Mouse (Mus musculus): ENCODE data around the gene Slc11a1. TPM values are rescaled to one million over a fixed set of nuclear protein-coding genes. Genes with fewer than 3 reads are reported as not detected.
A peak's percentile ranks its signal among the peaks of the same experiment; 100 is the strongest.
"Not testable (repeated sequence)": the region's sequence is repeated elsewhere in the genome, so short reads cannot be mapped to it uniquely, and the experiment has no call there.

The Slc11a1 gene
- polyA plus RNA-seq, 1 experiment from 2014 or later = 6.1 TPM

DNA sequence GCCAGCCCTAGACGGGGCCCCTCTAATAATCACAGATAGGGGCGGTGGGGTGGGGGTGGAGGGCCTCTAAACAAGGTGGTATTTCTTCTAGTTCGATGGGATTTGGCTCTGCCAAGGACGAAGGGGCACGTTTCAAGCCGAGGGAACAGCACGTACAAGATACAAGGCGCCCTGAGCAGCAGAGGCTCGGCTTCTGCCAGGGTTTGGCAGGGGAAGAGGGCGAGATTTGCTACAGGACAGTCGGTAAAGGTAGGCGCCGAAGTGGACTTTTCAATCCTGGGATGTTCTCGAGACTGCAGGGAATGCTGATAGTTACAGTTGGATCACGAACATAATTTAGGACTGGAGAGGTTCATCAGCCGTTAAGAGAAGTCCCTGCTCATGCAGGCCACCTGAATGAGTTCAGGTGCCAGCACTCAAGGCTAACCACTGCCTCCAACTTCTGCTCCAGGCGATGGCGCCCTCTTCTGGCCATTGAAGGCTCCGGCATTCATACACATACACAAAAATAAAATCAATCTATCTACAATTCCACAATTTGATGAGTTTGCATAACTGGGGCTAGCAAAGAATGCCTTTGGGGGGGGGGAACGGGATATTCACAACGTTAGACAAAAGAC, 15.4 kb downstream of the Slc11a1 start:
- 0 out of 2 replicates have a peak, but pooled peaks have one; percentile 0 for ATAC-seq (ENCODE audit: insufficient read depth, low FRiP score, low read depth)
- Histone ChIP-seq H3K27ac (peak overlapping the region; percentile 99), H3K9me3 (no peaks in the 10 kb centered on the region), H3K4me1 (peaks cover 51% of the 10 kb centered on the region), H3K4me3 (replicated peaks) (peak overlapping the region; percentile 79), H3K4me2 (peak overlapping the region; percentile 52), H3K27me3 (replicated peaks) (no peaks in the 10 kb centered on the region), H3K9ac (no peak overlapping the region), H3K36me3 (peaks cover 19% of the 10 kb centered on the region)
- WGBS = 6% methylated on average over 21 of the region's 21 CpGs

DNA sequence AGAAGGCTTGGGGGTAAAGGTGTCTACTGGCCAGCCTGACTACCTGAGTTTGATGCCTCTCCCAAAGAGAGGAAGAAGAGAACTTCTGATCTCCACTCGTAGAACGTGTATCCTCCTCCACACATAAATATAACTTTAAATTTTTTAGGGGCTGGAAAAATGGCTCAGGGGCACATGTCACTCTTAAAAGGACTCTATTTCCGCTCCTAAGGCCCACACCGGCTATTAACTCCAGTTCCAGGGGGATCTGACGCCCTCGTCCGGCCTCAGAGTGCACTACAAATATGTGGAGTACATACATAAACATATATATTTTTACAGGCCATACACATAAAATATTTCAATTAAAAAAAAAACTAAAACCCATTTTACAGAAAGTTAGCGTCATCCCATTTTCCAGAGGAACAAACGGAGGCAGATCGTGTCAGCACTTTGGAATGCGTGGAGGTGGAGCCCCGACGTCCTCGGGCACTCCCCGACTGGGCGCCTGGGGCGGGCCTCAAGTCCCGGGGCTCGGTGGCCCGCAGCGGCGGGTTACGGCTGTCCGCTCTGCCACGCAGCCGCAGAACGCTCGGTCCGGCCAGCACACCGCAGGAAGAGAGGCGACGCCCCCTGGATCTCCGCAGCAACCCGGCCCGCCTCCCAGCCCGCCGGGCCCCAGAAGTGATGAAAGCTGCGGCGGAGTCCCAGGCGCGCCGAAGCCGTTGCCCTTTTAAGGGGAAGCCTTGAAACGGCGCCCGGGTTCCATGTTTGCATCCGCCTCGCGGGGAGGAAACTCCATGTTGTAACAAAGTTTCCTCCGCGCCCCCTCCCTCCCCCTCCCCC, 16.1 kb downstream of the Slc11a1 start, which contains the start of gene Ctdsp1:
TSS of gene Ctdsp1 (plus strand) at position 586 of the 825 bp plus-strand sequence.
- peaks cover 19% of the 10 kb centered on the region for H3K36me3 ChIP-seq
- H3K4me1 ChIP-seq = peaks cover 51% of the 10 kb centered on the region
- H3K9me3 ChIP-seq = no peaks in the 10 kb centered on the region
- WGBS = 2% methylated on average over 45 of the region's 51 CpGs
- no peaks in the 10 kb centered on the region for H3K27me3 ChIP-seq (replicated peaks)
- peak within 1 kb of the TSS; percentile 99 for H3K27ac ChIP-seq
- H3K4me3 ChIP-seq (replicated peaks) = peak within 1 kb of the TSS; percentile 79
- peak within 1 kb of the TSS; percentile 89 for H3K9ac ChIP-seq
- ATAC-seq (ENCODE audit: insufficient read depth, low FRiP score, low read depth) = peak; percentile 70
- peak within 1 kb of the TSS; percentile 75 for H3K4me2 ChIP-seq

DNA sequence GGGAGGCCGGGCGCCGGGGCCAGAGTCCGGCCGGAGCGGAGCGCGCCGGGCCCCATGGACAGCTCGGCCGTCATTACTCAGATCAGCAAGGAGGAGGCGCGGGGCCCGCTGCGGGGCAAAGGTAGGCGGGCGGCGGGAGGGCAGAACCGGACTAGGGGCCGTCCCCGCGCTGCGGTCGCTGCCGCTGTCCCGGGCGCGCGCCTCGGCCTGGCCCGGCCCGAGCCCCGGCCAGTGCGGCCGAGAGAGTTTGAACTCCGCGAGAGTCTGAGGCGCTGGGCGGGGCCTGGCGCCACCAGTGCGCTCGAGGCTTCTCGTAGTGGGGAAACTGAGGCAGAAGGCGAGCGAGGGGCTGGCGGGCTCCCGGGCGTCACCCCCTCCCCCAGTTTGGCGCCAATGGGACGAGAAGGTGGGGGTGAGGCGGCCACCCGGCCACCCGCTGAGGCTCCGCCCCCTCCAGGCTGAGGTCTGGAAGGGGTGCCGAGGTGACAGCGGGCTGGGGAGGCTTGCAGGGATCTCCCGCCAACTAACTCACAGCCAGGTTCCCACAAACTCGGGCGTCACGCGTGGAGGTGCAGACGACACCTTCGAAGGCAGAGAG, 16.9 kb downstream of the Slc11a1 start:
- Histone ChIP-seq H3K4me1 (peaks cover 48% of the 10 kb centered on the region), H3K4me2 (peak overlapping the region; percentile 75), H3K4me3 (replicated peaks) (peak overlapping the region; percentile 79), H3K9me3 (no peaks in the 10 kb centered on the region), H3K27ac (peak overlapping the region; percentile 99), H3K36me3 (peaks cover 19% of the 10 kb centered on the region), H3K9ac (peak overlapping the region; percentile 89), H3K27me3 (replicated peaks) (no peaks in the 10 kb centered on the region)
- under 1% methylated on average over 54 of the region's 63 CpGs for WGBS
- peak; percentile 17; the same call in 1 of the 2 replicates for ATAC-seq (ENCODE audit: insufficient read depth, low FRiP score, low read depth)

DNA sequence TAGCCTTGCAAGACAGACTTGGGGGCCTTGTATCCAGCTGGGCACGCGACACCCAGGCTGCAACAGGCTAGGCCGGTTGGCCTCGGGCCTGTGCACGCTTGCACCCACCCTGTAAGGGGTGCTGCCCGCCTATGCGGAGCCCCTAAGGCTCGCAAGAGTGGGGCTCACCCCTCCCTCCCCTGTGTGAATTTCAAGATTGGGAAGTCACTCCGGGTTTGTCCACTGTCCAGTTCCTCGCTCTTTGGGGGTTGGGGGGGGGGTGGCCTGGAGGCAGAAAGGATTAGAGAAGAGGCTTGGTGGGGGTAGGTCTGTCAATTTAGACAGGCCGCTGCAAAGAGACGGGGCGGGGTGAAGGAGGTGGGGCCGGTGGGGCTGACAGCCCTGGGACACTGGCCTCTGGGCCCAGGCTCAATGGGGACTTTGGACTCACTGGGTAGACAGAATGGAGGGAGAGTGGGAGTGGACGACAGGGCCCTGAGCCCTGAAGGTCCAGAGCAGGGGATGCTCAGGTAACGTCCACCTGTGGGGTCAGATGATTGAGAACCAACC, 17.5 kb downstream of the Slc11a1 start:
- Histone ChIP-seq H3K4me1 (peaks cover 44% of the 10 kb centered on the region), H3K9ac (peak overlapping the region; percentile 89), H3K4me3 (replicated peaks) (peak overlapping the region; percentile 79), H3K4me2 (peak overlapping the region; percentile 75), H3K27ac (peak overlapping the region; percentile 99), H3K9me3 (no peaks in the 10 kb centered on the region), H3K36me3 (peaks cover 19% of the 10 kb centered on the region), H3K27me3 (replicated peaks) (no peaks in the 10 kb centered on the region)
- 1% methylated on average over 16 of the region's 16 CpGs for WGBS
- ATAC-seq (ENCODE audit: insufficient read depth, low FRiP score, low read depth) = peak; percentile 4; the same call in 1 of the 2 replicates

DNA sequence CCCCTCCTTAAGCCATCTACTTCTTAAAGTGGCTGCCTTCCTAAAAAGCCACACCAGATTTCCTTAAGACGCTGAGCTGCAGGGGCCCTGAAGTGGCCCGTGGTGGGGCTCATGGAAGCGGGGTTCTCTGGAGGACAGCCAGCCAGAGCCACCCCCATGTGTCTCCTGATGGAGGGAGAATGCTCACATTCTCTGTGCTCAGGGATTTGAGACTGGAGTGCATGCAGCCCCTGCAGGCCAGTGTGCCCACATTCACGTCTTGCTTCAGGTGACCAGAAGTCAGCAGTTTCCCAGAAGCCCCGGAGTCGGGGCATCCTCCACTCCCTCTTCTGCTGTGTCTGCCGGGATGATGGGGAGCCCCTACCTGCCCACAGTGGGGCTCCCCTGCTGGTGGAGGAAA, 18.0 kb downstream of the Slc11a1 start:
- peak overlapping the region; percentile 79 for H3K4me3 ChIP-seq (replicated peaks)
- peak overlapping the region; percentile 99 for H3K27ac ChIP-seq
- no peak for ATAC-seq (ENCODE audit: insufficient read depth, low FRiP score, low read depth)
- no peaks in the 10 kb centered on the region for H3K9me3 ChIP-seq
- H3K36me3 ChIP-seq = peaks cover 19% of the 10 kb centered on the region
- H3K4me1 ChIP-seq = peaks cover 42% of the 10 kb centered on the region
- peak overlapping the region; percentile 89 for H3K9ac ChIP-seq
- H3K4me2 ChIP-seq = peak overlapping the region; percentile 75
- WGBS = 38% methylated on average over 7 of the region's 7 CpGs
- no peaks in the 10 kb centered on the region for H3K27me3 ChIP-seq (replicated peaks)

DNA sequence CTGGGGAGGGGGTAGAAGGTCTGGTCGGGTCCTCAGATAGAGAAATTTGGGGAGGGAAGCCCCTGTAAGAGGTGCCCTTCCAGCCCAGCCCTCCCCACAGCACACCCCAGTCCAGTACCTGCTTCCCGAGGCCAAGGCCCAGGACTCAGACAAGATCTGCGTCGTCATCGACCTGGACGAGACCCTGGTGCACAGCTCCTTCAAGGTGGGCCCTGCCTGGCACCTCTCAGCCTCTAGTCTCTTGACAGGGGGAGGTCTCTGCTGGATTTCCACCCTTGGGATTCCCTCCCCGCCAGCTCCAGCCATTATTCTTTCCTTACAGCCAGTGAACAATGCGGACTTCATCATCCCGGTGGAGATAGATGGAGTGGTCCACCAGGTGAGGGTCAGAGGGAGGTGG, 18.7 kb downstream of the Slc11a1 start:
- Histone ChIP-seq H3K4me3 (replicated peaks) (no peak overlapping the region), H3K27me3 (replicated peaks) (no peaks in the 10 kb centered on the region), H3K4me2 (peak overlapping the region; percentile 75), H3K27ac (no peak overlapping the region), H3K9ac (no peak overlapping the region), H3K4me1 (peaks cover 44% of the 10 kb centered on the region), H3K36me3 (peaks cover 19% of the 10 kb centered on the region), H3K9me3 (no peaks in the 10 kb centered on the region)
- ATAC-seq (ENCODE audit: insufficient read depth, low FRiP score, low read depth) = no peak
- 84% methylated on average over 9 of the region's 9 CpGs for WGBS

DNA sequence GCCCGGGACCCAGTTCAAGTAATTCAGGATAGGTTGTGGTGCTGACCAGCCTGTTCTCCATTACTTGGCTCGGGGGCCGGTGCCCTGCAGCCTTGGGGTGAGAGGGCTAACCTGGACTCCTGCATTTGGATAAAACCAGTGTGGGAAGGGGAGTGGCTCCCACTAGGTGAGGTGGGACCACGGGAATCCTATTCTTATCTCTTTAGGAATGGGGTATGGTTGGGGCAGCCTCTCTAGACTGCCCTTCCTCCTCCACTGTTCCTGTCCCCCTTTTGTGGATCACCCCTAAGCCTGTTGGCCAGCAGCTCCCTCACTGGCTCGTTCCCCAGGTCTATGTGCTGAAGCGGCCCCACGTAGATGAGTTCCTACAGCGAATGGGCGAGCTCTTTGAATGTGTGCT, 19.3 kb downstream of the Slc11a1 start:
- peaks cover 19% of the 10 kb centered on the region for H3K36me3 ChIP-seq
- 92% methylated on average over 9 of the region's 9 CpGs for WGBS
- peaks cover 42% of the 10 kb centered on the region for H3K4me1 ChIP-seq

DNA sequence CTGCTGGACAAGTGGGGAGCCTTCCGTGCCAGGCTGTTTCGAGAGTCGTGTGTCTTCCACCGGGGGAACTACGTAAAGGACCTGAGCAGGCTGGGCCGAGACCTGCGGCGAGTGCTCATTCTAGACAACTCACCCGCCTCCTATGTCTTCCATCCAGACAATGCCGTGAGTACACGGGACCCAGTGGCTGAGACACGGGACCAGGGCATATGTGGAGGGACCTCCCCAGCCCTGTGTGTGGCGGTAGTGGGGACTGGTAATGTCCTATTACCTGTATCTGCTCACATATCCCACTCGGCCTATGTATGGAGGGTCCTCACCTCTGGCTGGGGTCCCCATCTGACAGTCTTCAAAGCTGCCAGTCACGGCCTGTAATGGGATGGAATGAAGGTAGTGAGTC, 19.9 kb downstream of the Slc11a1 start:
- no peak for ATAC-seq (ENCODE audit: insufficient read depth, low FRiP score, low read depth)
- no peak overlapping the region for H3K9ac ChIP-seq
- no peaks in the 10 kb centered on the region for H3K27me3 ChIP-seq (replicated peaks)
- WGBS = 90% methylated on average over 15 of the region's 15 CpGs
- H3K9me3 ChIP-seq = no peaks in the 10 kb centered on the region
- no peak overlapping the region for H3K27ac ChIP-seq
- peaks cover 36% of the 10 kb centered on the region for H3K4me1 ChIP-seq
- H3K4me2 ChIP-seq = no peak overlapping the region
- H3K36me3 ChIP-seq = peaks cover 19% of the 10 kb centered on the region
- no peak overlapping the region for H3K4me3 ChIP-seq (replicated peaks)

More for the DNA sequence above, 19.3 kb downstream of the Slc11a1 start:
- Histone ChIP-seq H3K9me3 (no peaks in the 10 kb centered on the region), H3K27ac (no peak overlapping the region), H3K4me3 (replicated peaks) (no peak overlapping the region), H3K9ac (no peak overlapping the region), H3K4me2 (no peak overlapping the region), H3K27me3 (replicated peaks) (no peaks in the 10 kb centered on the region)
- no peak for ATAC-seq (ENCODE audit: insufficient read depth, low FRiP score, low read depth)

DNA sequence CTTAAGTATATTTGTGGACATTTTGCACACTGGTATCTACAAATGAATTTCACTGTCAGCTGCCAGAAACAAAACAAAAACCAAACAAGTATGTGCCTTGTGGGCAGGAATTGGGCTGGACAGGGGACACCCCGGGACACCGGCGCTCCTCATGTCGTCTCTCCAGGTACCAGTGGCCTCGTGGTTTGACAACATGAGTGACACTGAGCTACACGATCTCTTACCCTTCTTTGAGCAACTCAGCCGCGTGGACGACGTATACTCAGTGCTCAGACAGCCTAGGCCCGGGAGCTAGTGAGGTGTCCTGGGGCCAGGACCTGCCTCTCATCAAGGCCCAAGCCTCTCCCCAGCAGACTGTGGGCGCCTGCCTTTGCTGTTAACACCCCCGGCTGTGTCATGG, 20.3 kb downstream of the Slc11a1 start:
- Histone ChIP-seq H3K27me3 (replicated peaks) (no peaks in the 10 kb centered on the region), H3K9ac (no peak overlapping the region), H3K4me2 (no peak overlapping the region), H3K36me3 (peaks cover 19% of the 10 kb centered on the region), H3K27ac (no peak overlapping the region), H3K9me3 (no peaks in the 10 kb centered on the region), H3K4me3 (replicated peaks) (no peak overlapping the region), H3K4me1 (peaks cover 33% of the 10 kb centered on the region)
- no peak for ATAC-seq (ENCODE audit: insufficient read depth, low FRiP score, low read depth)
- WGBS = 82% methylated on average over 13 of the region's 13 CpGs

DNA sequence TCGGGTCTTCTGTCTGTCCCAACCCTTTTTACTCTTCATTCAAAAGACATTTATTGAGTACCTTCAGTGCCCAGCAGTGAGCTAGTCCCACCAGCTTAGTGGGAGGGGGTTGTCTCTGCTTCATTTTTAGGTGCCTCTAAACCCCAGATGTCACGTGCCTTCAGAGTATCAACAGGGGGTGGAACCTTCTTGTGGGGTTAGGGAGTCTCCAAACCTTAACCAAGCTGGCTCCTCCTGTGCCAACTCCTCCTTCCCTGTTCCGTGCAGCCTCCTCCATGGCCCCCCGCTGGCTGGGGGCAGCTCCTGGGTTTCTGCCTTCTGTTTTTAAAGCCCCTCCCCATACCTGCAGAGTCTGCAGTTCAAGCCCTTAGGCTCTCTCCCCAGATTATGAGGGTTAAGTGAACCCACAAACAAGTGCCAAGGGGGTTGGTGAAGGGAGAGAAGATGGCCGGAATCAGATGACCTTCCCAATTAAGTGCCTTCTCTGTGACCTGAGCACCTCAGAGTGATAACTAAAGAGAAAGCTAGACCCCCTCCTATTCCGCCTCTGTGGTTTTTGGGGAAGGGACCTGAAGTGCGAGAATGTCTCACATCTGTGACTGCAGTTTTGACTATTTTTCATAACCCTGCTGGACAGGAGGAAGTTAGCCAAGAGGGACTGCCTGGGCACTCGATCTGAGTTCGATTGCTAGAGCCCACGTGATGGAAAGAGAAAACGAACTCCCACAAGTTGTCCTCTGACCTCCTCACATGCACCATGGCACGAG, 21.6 kb downstream of the Slc11a1 start:
- H3K9me3 ChIP-seq; H3K27me3 ChIP-seq (replicated peaks); H3K9ac ChIP-seq; ATAC-seq (ENCODE audit: insufficient read depth, low FRiP score, low read depth): not testable (repeated sequence)
- H3K4me1 ChIP-seq = peaks cover 25% of the 10 kb centered on the region
- 8% methylated on average over 12 of the region's 12 CpGs for WGBS
- peak overlapping the region; percentile 81 for H3K4me2 ChIP-seq
- peak overlapping the region; percentile 43 for H3K4me3 ChIP-seq (replicated peaks)
- peak overlapping the region; percentile 95 for H3K27ac ChIP-seq
- peaks cover 19% of the 10 kb centered on the region for H3K36me3 ChIP-seq

DNA sequence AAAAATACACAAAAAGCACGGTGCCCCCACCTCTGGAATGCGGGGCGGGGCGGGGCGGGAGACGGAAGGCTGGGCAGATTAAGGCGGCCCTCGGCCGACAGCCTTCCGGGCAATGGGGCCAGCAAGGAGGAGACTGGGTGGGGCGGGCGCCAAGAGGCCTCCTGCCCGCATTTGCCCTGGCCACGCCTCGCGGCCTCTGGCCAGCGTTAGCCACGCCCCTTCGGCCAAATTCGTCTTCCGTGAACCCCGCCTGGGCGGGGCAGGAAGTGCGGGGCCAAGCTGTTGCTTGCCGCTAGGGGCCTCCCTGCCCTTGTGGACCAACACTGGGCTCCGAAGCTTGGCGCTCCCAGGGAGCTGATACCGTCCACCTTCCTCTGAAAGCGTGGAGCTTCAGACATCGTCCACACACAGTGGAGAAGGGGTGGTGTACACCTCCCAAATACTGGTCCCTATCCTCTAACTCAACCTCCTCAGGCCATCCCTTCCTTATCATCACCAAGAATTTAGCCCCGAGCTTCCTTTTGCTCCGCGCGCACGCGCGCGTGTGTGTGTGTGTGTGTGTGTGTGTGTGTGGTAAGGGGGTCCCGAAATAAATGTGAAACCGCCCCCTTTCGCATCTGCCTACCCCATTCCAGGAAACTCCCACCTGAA, 22.4 kb downstream of the Slc11a1 start:
- peak overlapping the region; percentile 43; the same call in 1 of the 2 replicates for H3K9ac ChIP-seq
- peaks cover 25% of the 10 kb centered on the region for H3K4me1 ChIP-seq
- peak; percentile 91 for ATAC-seq (ENCODE audit: insufficient read depth, low FRiP score, low read depth)
- peak overlapping the region; percentile 81 for H3K4me2 ChIP-seq
- H3K36me3 ChIP-seq = peaks cover 19% of the 10 kb centered on the region
- no peaks in the 10 kb centered on the region for H3K9me3 ChIP-seq
- H3K27ac ChIP-seq = peak overlapping the region; percentile 95
- no peaks in the 10 kb centered on the region for H3K27me3 ChIP-seq (replicated peaks)
- peak overlapping the region; percentile 43 for H3K4me3 ChIP-seq (replicated peaks)
- WGBS = under 1% methylated on average over 41 of the region's 41 CpGs

All from stomach, embryonic 15.5 days (tissue).